Mouse (Mus musculus) ovary, postnatal 14 days (tissue): Measurements from ENCODE around the gene Prl8a6.

Experiments
- DNase-seq: peaks from one replicate; pipeline ENCODE4 v3.0.0; 2022; ENCODE audit warnings: low spot score

Gene Prl8a6

DNA sequence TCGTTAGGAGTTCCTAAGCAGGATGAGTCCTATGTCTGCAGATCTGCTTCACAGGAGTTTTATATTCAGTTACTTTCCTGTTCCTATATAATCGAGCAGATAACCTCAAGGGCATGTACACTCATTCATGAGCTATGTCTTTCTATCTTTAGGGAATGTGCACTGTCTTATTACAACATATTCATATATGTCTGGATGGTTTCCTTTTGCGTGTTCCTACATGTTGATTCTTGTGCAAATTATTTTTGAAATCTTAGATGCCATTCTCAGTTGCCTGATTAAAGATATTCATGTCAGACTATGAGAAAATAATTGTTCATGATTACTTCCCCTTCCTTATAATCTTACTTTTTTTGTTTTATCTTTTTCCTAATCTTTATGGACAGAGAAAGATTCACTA lies at the start of gene Prl8a6:
TSS of gene Prl8a6 (minus strand) at position 101 of the 400 bp plus-strand sequence.
- no peak for DNase-seq

DNA sequence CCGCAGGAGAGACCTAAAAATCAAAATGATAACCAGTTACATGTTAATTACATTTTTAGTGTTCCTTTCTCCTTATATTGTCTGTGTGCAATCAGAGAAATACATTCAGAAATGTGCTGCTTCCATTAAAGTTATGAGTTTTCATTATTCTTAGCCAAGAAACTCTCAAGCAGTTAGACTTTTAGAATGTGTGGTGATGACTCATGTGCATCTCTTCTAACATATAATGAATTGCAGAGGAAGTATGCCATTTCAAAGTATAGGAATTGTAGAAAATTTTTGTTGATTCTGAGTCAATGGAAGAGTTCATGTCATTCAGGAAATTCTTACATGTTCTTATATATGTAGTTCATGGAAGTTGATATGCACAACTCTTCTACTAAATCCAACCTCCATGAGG lies 5.3 kb downstream of the Prl8a6 start:
- DNase-seq: no peak

DNA sequence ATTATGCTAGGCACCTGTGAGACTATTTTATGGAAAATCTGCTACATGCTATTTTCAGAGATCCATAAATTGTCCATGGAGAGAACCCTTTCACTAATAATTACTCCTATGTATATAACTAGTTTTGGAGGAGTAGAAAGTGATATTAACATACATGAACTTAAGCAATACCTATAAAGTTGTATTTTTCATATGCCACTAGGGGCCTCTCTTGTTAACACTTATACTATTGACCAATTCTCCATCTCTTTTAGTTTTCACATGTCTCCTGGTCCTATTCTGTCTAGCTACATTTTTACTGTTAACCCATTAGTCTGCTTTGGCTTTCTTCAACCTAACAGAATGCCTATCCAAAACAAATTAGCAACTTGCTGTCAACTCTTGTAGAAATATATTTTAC lies 24.8 kb downstream of the Prl8a6 start:
- DNase-seq: no peak

DNA sequence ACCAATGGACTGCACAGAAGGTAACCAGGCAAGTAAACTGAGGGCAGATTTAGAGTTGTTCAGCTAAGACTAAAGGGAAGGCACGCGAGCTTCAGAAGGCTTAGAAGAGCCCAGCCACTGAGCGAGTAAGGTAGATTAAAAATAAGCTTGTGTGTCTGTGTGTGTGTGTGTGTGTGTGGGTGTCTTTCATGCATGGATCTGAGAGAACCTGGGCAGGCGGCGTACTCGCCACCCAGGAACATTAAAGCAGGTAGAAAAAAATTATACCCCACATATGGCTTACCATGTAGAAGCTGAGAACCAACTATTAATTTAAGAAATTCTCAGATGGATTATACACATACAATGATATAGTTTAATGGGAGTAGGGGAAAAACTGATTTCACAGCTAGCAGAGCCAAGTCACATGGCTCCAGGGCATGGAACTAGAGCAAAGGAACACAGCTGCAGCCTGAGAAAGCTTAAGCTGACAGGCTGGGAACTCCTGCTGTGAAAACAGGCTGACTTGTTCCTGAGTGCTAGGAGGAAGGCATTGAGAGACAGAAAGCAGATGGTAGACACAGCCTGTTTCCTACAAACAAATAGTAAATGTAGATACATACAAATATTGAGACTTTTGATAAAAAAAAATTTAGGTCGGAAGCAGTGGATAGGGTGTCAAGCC lies 39.3 kb downstream of the Prl8a6 start:
- no peak for DNase-seq

DNA sequence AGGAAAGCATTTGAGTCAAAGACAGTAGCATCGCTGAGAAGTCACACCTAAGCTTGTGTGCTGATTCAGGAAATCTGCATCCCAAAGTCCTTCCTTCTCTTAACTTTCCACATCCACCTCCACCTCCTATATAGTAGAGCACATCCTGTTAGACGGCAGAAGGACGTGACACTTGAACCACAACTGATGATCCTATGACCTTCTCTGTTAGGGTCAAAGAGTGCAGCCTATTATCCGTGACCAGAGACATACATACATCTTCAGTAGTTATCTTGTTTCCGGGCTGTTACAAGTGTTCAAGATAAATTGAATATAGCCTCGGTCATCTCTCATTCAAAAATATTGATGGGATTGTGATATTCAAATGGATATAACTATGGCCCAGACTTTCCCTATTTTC lies 47.7 kb downstream of the Prl8a6 start, which contains the start of gene Prl2b1:
TSS of gene Prl2b1 (minus strand) at position 101 of the 400 bp plus-strand sequence.
- DNase-seq: no peak
